Mouse (Mus musculus): ENCODE measurements around the gene Nek6. TPM values are rescaled to one million over a fixed set of nuclear protein-coding genes. Genes with fewer than 3 reads are reported as not detected.

The Nek6 gene
- polyA plus RNA-seq (2015; fragmentation: Nextera tagmentation; extraction: Ambion mirVana): 35.1 and 39.2 TPM in 2 replicates

DNA sequence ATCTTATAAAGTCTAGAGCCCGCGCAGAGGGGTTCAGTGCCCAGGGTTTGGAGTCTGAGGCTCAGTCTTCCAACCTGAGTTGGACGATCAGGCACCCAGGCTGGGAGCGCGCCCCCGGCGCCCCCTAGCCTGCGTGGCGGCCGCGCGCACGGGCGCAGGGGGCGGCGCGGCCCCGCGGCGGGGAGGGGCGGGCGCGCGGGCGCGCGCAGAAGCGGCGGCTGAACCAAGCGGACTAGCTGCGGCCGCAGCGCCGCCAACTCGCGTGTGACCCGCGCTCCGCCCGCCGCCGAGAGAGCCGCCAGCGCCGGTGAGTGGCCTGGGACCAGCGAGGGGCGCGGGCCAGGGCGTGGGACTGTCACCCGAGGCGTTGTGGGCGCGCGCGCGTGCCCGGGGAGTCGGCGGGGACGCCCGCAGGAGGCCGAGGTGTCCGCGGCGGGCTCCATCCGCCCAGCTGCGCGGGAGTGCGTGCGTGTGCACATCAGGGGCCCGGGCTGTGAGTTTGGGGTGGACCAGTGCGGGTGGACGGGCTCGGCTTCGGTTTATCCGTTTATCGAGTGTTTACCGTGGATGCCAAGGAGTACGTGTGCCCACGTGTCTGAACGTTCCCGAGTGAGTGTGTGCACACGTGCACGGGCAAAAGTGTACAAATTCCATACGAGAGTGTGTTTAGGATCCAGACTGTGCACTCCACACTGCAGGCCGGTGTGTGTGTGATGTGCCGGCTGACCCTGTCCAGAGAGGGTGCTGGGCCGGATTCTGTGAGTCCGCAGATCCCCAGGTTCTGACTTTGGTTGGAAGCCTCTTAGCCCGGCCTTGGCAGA is at the start of gene Nek6:
Gene Nek6 (plus strand): TSS at position 157 of the 821 bp plus-strand sequence.
- peak within 1 kb of the TSS; percentile 92 for H3K4me3 ChIP-seq (replicated peaks; ENCODE audit: low read depth, low read length)
- H3K4me1 ChIP-seq (replicated peaks; ENCODE audit: insufficient read depth, low read length): peaks cover 23% of the 10 kb centered on the region
- H3K36me3 ChIP-seq (ENCODE audit: insufficient read depth, low read length): no peaks in the 10 kb centered on the region
- no peaks in the 10 kb centered on the region for H3K27me3 ChIP-seq (ENCODE audit: insufficient read depth, low read length)
- ATAC-seq (replicated peaks; ENCODE audit: low FRiP score, low read depth) (peak; percentile 81), DNase-seq (ENCODE audit: low spot score) (peak; percentile 65)
- peak within 1 kb of the TSS; percentile 84 for H3K9ac ChIP-seq (ENCODE audit: low read depth, low read length)
- TF ChIP-seq CTCF (IDR thresholded peaks at IDR 0.05; ENCODE audit: low read depth): no peak
- H3K27ac ChIP-seq: peak within 1 kb of the TSS; percentile 77
- peak within 1 kb of the TSS; percentile 87 for H3K4me2 ChIP-seq (ENCODE audit: low read length)
- no peaks in the 10 kb centered on the region for H3K9me3 ChIP-seq (replicated peaks; ENCODE audit: low read length)
- under 1% methylated on average over 75 of the region's 90 CpGs for WGBS

- TF ChIP-seq CTCF (IDR thresholded peaks at IDR 0.05; ENCODE audit: low read depth): no peak
- DNase-seq (ENCODE audit: low spot score): no peak
- WGBS: 62% methylated on average over 3 of the region's 3 CpGs
- ATAC-seq (replicated peaks; ENCODE audit: low FRiP score, low read depth): no peak
- H3K4me1 ChIP-seq (replicated peaks; ENCODE audit: insufficient read depth, low read length): no peaks in the 10 kb centered on the region
- H3K27me3 ChIP-seq (ENCODE audit: insufficient read depth, low read length): no peaks in the 10 kb centered on the region
- no peak overlapping the region for H3K4me2 ChIP-seq (ENCODE audit: low read length)
- no peak overlapping the region for H3K27ac ChIP-seq
- H3K4me3 ChIP-seq (replicated peaks; ENCODE audit: low read depth, low read length): no peak overlapping the region
- H3K9me3 ChIP-seq (replicated peaks; ENCODE audit: low read length): no peaks in the 10 kb centered on the region
- no peak overlapping the region for H3K9ac ChIP-seq (ENCODE audit: low read depth, low read length)
- no peaks in the 10 kb centered on the region for H3K36me3 ChIP-seq (ENCODE audit: insufficient read depth, low read length)
Observed at GRCm38 (mm10) chr2:38462323-38462722, 49.1 kb upstream of the Nek6 start.

DNA sequence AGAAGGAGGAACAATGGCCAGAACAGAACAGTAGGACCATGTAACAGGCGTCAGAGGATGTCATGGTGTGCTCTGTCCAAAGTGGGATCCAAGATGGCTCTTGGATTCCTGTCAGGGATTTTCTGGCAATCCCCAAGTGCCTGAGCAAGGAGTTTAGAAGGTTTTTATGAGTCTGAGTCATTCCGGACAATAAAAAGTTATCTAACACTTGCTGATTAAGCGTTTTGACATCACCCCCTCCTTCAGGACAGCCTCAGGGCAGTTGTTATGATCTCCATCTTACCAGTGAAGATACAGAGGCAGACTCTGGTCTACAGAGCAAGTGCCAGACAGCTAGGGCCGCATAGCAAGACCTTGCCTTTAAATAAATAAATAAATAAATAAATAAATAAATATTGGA is 42.6 kb upstream of the Nek6 start:
- Histone ChIP-seq H3K9me3 (replicated peaks; ENCODE audit: low read length) (no peaks in the 10 kb centered on the region), H3K9ac (ENCODE audit: low read depth, low read length) (no peak overlapping the region), H3K27me3 (ENCODE audit: insufficient read depth, low read length) (no peaks in the 10 kb centered on the region), H3K27ac (no peak overlapping the region), H3K4me2 (ENCODE audit: low read length) (no peak overlapping the region), H3K4me1 (replicated peaks; ENCODE audit: insufficient read depth, low read length) (no peaks in the 10 kb centered on the region), H3K36me3 (ENCODE audit: insufficient read depth, low read length) (no peaks in the 10 kb centered on the region), H3K4me3 (replicated peaks; ENCODE audit: low read depth, low read length) (no peak overlapping the region)
- DNase-seq (ENCODE audit: low spot score): no peak
- no peak for ATAC-seq (replicated peaks; ENCODE audit: low FRiP score, low read depth)
- no peak for TF ChIP-seq CTCF (IDR thresholded peaks at IDR 0.05; ENCODE audit: low read depth)
- WGBS: 75% methylated on average over 4 of the region's 4 CpGs

- no peak for ATAC-seq (replicated peaks; ENCODE audit: low FRiP score, low read depth)
- no peaks in the 10 kb centered on the region for H3K27me3 ChIP-seq (ENCODE audit: insufficient read depth, low read length)
- no peak for DNase-seq (ENCODE audit: low spot score)
Observed at GRCm38 (mm10) chr2:38471745-38472144, 39.7 kb upstream of the Nek6 start.

DNA sequence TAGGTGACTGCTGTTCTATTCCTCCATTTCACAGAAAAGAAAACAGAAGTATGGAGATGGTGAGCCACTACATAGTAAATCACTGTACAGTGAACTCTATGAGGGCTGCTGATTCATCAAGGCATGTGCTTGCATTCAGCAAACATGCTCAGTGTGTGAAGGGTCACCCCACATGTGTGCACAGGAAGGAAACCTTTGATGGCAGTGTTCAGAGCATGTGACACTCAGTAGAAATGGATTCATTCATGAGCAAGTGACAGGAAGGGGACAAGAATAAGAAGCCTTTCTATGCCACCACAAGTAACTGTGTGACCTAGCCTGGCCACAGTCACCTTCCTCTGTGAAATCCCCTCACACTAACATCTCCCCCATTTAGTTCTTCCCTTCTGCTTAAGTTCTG is 38.6 kb upstream of the Nek6 start:
- Histone ChIP-seq H3K9ac (ENCODE audit: low read depth, low read length) (no peak overlapping the region), H3K4me1 (replicated peaks; ENCODE audit: insufficient read depth, low read length) (no peaks in the 10 kb centered on the region), H3K9me3 (replicated peaks; ENCODE audit: low read length) (no peaks in the 10 kb centered on the region), H3K36me3 (ENCODE audit: insufficient read depth, low read length) (no peaks in the 10 kb centered on the region), H3K27me3 (ENCODE audit: insufficient read depth, low read length) (no peaks in the 10 kb centered on the region), H3K27ac (no peak overlapping the region), H3K4me3 (replicated peaks; ENCODE audit: low read depth, low read length) (no peak overlapping the region), H3K4me2 (ENCODE audit: low read length) (no peak overlapping the region)
- ATAC-seq (replicated peaks; ENCODE audit: low FRiP score, low read depth) (no peak), DNase-seq (ENCODE audit: low spot score) (no peak)
- no peak for TF ChIP-seq CTCF (IDR thresholded peaks at IDR 0.05; ENCODE audit: low read depth)

More at GRCm38 (mm10) chr2:38471745-38472144, 39.7 kb upstream of the Nek6 start:
- Histone ChIP-seq H3K4me3 (replicated peaks; ENCODE audit: low read depth, low read length) (no peak overlapping the region), H3K4me1 (replicated peaks; ENCODE audit: insufficient read depth, low read length) (no peaks in the 10 kb centered on the region), H3K9me3 (replicated peaks; ENCODE audit: low read length) (no peaks in the 10 kb centered on the region), H3K27ac (no peak overlapping the region), H3K36me3 (ENCODE audit: insufficient read depth, low read length) (no peaks in the 10 kb centered on the region), H3K9ac (ENCODE audit: low read depth, low read length) (no peak overlapping the region), H3K4me2 (ENCODE audit: low read length) (no peak overlapping the region)
- 68% methylated on average over 5 of the region's 5 CpGs for WGBS
- no peak for TF ChIP-seq CTCF (IDR thresholded peaks at IDR 0.05; ENCODE audit: low read depth)

DNA sequence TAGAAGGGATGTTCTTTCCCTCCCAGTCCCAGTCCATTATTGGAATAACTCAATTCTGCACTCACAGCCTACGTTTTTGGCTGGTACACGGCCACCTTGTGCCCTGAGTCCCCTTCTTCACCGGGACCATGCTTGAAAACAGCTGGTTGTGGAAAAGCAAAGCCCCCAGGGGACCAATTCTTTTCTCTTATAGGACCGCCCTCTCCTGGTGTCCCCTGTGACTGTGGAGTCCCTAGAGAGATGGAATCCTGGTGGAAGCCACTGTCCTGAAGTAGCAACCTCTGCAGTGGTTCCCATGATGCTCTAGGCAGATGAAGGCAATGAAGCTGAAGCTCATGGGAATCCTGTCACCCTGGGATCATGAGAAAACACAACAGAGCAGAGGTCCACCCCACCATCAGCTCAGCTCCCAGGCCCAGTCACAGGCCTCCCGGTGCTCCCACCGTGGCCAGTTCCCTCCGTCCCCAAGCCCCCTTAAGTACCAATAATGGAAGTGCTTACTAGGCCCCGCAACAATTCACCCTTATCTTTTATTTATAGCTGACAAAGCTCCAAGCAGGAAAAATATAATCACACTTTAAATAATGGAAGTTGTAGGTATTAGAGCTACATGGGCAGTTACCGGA is 34.5 kb upstream of the Nek6 start:
- H3K9ac ChIP-seq (ENCODE audit: low read depth, low read length): no peak overlapping the region
- WGBS: 75% methylated on average over 9 of the region's 9 CpGs
- H3K4me3 ChIP-seq (replicated peaks; ENCODE audit: low read depth, low read length): no peak overlapping the region
- H3K4me1 ChIP-seq (replicated peaks; ENCODE audit: insufficient read depth, low read length): no peaks in the 10 kb centered on the region
- ATAC-seq (replicated peaks; ENCODE audit: low FRiP score, low read depth): no peak
- DNase-seq (ENCODE audit: low spot score): no peak
- H3K36me3 ChIP-seq (ENCODE audit: insufficient read depth, low read length): no peaks in the 10 kb centered on the region
- no peak overlapping the region for H3K4me2 ChIP-seq (ENCODE audit: low read length)
- H3K27ac ChIP-seq: no peak overlapping the region
- H3K9me3 ChIP-seq (replicated peaks; ENCODE audit: low read length): no peaks in the 10 kb centered on the region
- H3K27me3 ChIP-seq (ENCODE audit: insufficient read depth, low read length): no peaks in the 10 kb centered on the region
- no peak for TF ChIP-seq CTCF (IDR thresholded peaks at IDR 0.05; ENCODE audit: low read depth)

Measured in kidney, postnatal 0 days (tissue).